Mouse (Mus musculus) heart, postnatal 0 days (tissue): ENCODE measurements at regions not wholly inside any gene's neighbourhood (a gene's known extent, or its start where the extent isn't known, plus 50 kb on each side); places are given as distances from the start of the nearest gene placed in this dataset.
A peak's percentile ranks its signal among the peaks of the same experiment; 100 is the strongest.

Experiments used
- ATAC-seq: fragments of 200-750 bp; cut with Nextera tagmentation; 2 replicates; pipeline ENCODE4 v1.8.0; 2017; ENCODE audit warnings: low read depth, moderate number of reproducible peaks, moderate library complexity; ENCODE audit not compliant: insufficient read depth
- DNase-seq: peaks from one replicate; pipeline ENCODE4 v3.0.0-alpha.2; 2016; ENCODE audit warnings: low spot score
- H3K27ac ChIP-seq: fragments of 300-500 bp; sonication (generic); 2 replicates; pipeline ENCODE4 v1.5.1; 2014; ENCODE audit warnings: low read depth, mild to moderate bottlenecking
- H3K27me3 ChIP-seq: fragments of 300-500 bp; sonication (generic); 2 replicates; pipeline ENCODE4 v1.6.1; 2014; ENCODE audit warnings: low read length, mixed read lengths; ENCODE audit not compliant: control insufficient read depth, insufficient read depth
- H3K36me3 ChIP-seq: fragments of 300-500 bp; sonication (generic); replicated peaks from 2 replicates; pipeline ENCODE4 v1.6.1; 2014; ENCODE audit warnings: low read length, mixed read lengths; ENCODE audit not compliant: control insufficient read depth, insufficient read depth
- H3K4me1 ChIP-seq: fragments of 300-500 bp; sonication (generic); 2 replicates; pipeline ENCODE4 v1.6.1; 2014; ENCODE audit warnings: antibody characterized with exemption; ENCODE audit not compliant: control insufficient read depth, insufficient read depth
- H3K4me2 ChIP-seq: fragments of 300-500 bp; sonication (generic); 2 replicates; pipeline ENCODE4 v1.6.1; 2014; ENCODE audit warnings: low read depth, mild to moderate bottlenecking, low read length, moderate library complexity
- H3K4me3 ChIP-seq: fragments of 300-500 bp; sonication (generic); 2 replicates; pipeline ENCODE4 v1.5.1; 2014; ENCODE audit warnings: low read depth, low read length
- H3K9ac ChIP-seq: fragments of 300-500 bp; sonication (generic); replicated peaks from 2 replicates; pipeline ENCODE4 v1.6.1; 2014; ENCODE audit warnings: low read depth, low read length, mixed read lengths
- H3K9me3 ChIP-seq: fragments of 300-500 bp; sonication (generic); replicated peaks from 2 replicates; pipeline ENCODE4 v1.6.1; 2016; ENCODE audit warnings: low read length; ENCODE audit not compliant: control insufficient read depth
- CTCF ChIP-seq: IDR thresholded peaks from 2 replicates; pipeline ENCODE4 v1.5.1; 2016; ENCODE audit warnings: antibody characterized with exemption, control low read depth, low read depth
- EP300 ChIP-seq: IDR thresholded peaks from 2 replicates; pipeline ENCODE4 v1.6.1; 2016; ENCODE audit warnings: antibody characterized with exemption, low read depth
- whole genome bisulfite sequencing: fragments of 180-500 bp; shearing (Covaris S2); extraction: QIAGEN DNeasy Blood & Tissue Kit; methylation state at CpG from one replicate; pipeline ENCODE4 v1.1.7; 2014; 5-methylcytosine and 5-hydroxymethylcytosine counted together

GRCm38 (mm10) chr4:137182547-137182946 lies 94.7 kb upstream of the Wnt4 start:
- Histone ChIP-seq H3K9me3 (no peaks in the 10 kb centered on the region), H3K4me3 (no peak overlapping the region), H3K9ac (no peak overlapping the region), H3K4me1 (no peaks in the 10 kb centered on the region), H3K4me2 (no peak overlapping the region), H3K27ac (no peak overlapping the region), H3K36me3 (no peaks in the 10 kb centered on the region), H3K27me3 (no peaks in the 10 kb centered on the region; the same call in 1 of the 2 replicates)
- WGBS: 86% methylated on average over 14 of the region's 14 CpGs
- TF ChIP-seq CTCF (no peak), EP300 (no peak)
- ATAC-seq (no peak), DNase-seq (no peak)

GRCm38 (mm10) chr4:137181252-137181651 lies 96.0 kb upstream of the Wnt4 start:
- Histone ChIP-seq H3K9ac (no peak overlapping the region), H3K4me2 (no peak overlapping the region), H3K27me3 (no peaks in the 10 kb centered on the region; the same call in 1 of the 2 replicates), H3K27ac (no peak overlapping the region), H3K4me1 (no peaks in the 10 kb centered on the region), H3K9me3 (no peaks in the 10 kb centered on the region), H3K36me3 (no peaks in the 10 kb centered on the region), H3K4me3 (no peak overlapping the region)
- 50% methylated on average over 8 of the region's 8 CpGs for WGBS
- no peak for ATAC-seq
- TF ChIP-seq CTCF (no peak), EP300 (no peak)
- no peak for DNase-seq

GRCm38 (mm10) chr4:137180083-137180482 lies 97.2 kb upstream of the Wnt4 start:
- Histone ChIP-seq H3K27ac (no peak overlapping the region), H3K4me2 (no peak overlapping the region), H3K9me3 (no peaks in the 10 kb centered on the region), H3K4me1 (no peaks in the 10 kb centered on the region), H3K36me3 (no peaks in the 10 kb centered on the region), H3K4me3 (no peak overlapping the region), H3K27me3 (no peaks in the 10 kb centered on the region; the same call in 1 of the 2 replicates), H3K9ac (no peak overlapping the region)
- DNase-seq: no peak
- WGBS: 69% methylated on average over 2 of the region's 2 CpGs
- TF ChIP-seq CTCF (no peak), EP300 (no peak)
- ATAC-seq: 0 out of 2 replicates have a peak, but pooled peaks have one; percentile 14

GRCm38 (mm10) chr4:137178833-137179232 lies 98.5 kb upstream of the Wnt4 start:
- H3K4me1 ChIP-seq: no peaks in the 10 kb centered on the region
- no peak overlapping the region for H3K4me3 ChIP-seq
- TF ChIP-seq CTCF (no peak), EP300 (no peak)
- H3K36me3 ChIP-seq: no peaks in the 10 kb centered on the region
- H3K9ac ChIP-seq: no peak overlapping the region
- 0 out of 2 replicates have a peak, but pooled peaks have one; percentile 41 for ATAC-seq
- no peak overlapping the region for H3K4me2 ChIP-seq
- no peak for DNase-seq
- 15% methylated on average over 3 of the region's 3 CpGs for WGBS
- H3K27ac ChIP-seq: no peak overlapping the region
- no peaks in the 10 kb centered on the region for H3K9me3 ChIP-seq
- H3K27me3 ChIP-seq: no peaks in the 10 kb centered on the region; the same call in 1 of the 2 replicates

GRCm38 (mm10) chr4:137164933-137165332 lies 112.4 kb upstream of the Wnt4 start:
- peak overlapping the region; percentile 46 for H3K4me2 ChIP-seq
- H3K9me3 ChIP-seq: no peaks in the 10 kb centered on the region
- H3K4me3 ChIP-seq: no peak overlapping the region
- no peaks in the 10 kb centered on the region for H3K36me3 ChIP-seq
- peaks cover 26% of the 10 kb centered on the region for H3K27me3 ChIP-seq
- H3K27ac ChIP-seq: no peak overlapping the region
- no peak for DNase-seq
- 36% methylated on average over 9 of the region's 9 CpGs for WGBS
- no peak overlapping the region for H3K9ac ChIP-seq
- TF ChIP-seq CTCF (no peak), EP300 (no peak)
- ATAC-seq: no peak
- no peaks in the 10 kb centered on the region for H3K4me1 ChIP-seq

GRCm38 (mm10) chr4:137164429-137164828 lies 112.9 kb upstream of the Wnt4 start:
- Histone ChIP-seq H3K9ac (no peak overlapping the region), H3K36me3 (no peaks in the 10 kb centered on the region), H3K9me3 (no peaks in the 10 kb centered on the region), H3K4me1 (no peaks in the 10 kb centered on the region), H3K4me3 (no peak overlapping the region), H3K27ac (no peak overlapping the region), H3K4me2 (peak overlapping the region; percentile 46), H3K27me3 (peaks cover 26% of the 10 kb centered on the region)
- TF ChIP-seq CTCF (peak; percentile 77), EP300 (no peak)
- peak; percentile 28 for DNase-seq
- WGBS: 4% methylated on average over 12 of the region's 12 CpGs
- ATAC-seq: no peak
